Mouse (Mus musculus): ENCODE results near the gene Inpp5b.

DNA sequence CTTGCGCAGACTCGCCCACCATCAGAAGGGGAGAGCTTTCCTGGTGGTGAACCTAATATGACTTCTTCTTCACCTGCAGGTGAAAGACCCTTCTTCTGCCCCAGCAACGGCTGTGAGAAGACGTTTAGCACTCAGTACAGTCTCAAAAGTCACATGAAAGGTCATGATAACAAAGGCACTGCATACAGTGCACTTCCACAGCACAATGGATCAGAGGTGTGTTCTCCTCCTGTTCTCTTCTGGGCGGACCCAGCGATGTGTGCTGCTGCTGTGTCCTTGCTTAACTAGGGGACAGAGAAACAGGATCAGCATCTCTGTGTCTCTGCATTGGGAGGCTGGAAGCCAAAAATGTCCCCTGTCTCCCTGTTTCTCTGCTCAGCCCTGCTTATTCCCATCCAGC is 83.3 kb downstream of the Inpp5b start:
- no peak for TF ChIP-seq CTCF (IDR thresholded peaks at IDR 0.05; ENCODE audit: borderline replicate concordance, insufficient read depth, low read length)
- TF ChIP-seq POLR2A (IDR thresholded peaks at IDR 0.05; ENCODE audit: low read depth, low read length) = no peak
